Mouse (Mus musculus) NIH3T3 (cell line): Measurements from ENCODE around the gene Atp5mpl.

Experiments
- DNase-seq: peaks from one replicate; pipeline ENCODE4 v3.0.0-alpha.2; 2012; ENCODE audit warnings: low read depth

Gene Atp5mpl

GRCm38 (mm10) chr12:111966683-111967173, at the start of gene Atp5mpl:
Gene Atp5mpl (minus strand): TSS chr12:111966977.
- DNase-seq: peak; percentile 98

- peak; percentile 75 for DNase-seq
These were observed 49.6 kb upstream of the Atp5mpl start for GRCm38 (mm10) chr12:112016346-112016745.

DNA sequence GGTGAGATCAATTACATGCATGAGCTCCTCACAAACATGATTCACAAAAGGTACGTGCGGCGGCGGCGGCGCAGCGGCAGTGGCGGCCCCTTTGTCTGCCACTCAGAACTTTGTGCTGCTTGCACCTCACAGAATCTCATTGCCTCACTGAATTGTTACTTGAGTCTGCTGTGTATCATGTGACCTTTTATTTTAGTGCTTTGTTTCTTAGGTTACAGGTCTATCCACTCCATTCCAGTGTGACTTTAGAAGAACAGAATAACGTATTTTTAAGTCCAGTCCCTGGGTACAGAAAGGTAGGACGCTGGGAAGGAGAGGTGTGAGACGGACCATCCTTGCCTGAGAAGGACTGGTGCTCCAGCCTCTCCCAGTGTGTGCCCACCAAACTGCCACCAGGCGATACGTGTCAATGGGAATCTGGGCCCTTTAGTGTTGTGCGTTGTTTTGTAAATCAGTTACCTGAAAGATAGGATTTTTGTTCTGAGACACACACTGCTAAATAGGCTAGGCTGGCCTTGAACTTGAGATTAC, 46.6 kb upstream of the Atp5mpl start:
- no peak for DNase-seq

DNA sequence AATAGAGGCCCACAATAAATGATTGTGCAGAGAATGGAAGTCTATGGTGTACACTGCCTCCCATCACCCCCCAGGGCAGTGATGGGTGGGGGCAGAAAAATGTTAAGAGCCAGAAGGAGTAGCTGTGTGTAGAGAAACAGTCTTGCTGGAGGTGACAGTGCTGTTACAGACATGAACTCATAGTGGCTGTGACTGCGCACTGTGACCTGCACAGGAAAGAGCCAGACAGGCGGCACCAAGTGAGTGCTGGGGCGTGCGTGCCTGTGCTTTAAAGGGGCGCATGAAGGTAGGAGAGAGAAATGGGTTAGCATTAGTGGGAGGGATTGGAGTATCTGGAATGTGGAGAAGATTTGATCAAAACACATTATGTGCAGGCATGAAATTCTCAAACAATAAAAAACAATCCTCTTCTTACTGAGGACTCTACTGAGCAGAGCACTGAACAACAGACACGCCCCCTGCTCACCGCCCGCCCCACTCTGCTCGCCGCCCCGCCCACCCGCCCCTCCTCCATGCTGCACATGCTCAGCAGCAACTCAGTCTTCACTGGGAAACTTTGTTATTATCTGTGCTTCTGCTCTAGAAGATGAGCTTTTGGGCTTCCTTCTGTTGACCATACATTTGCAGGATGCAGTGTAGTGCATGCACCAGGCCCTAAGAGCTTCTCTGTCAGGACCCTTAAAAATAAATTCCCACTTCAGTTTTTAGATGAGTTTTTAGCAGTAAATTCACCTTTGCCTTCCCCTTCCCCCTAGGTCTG, 45.9 kb upstream of the Atp5mpl start:
- no peak for DNase-seq

GRCm38 (mm10) chr12:112001223-112001622, 34.4 kb upstream of the Atp5mpl start:
- peak; percentile 87 for DNase-seq

- DNase-seq: no peak
These were observed 33.0 kb upstream of the Atp5mpl start for GRCm38 (mm10) chr12:111999735-112000134.

GRCm38 (mm10) chr12:111995161-111995560, 28.4 kb upstream of the Atp5mpl start:
- no peak for DNase-seq

GRCm38 (mm10) chr12:111992626-111993025, 25.8 kb upstream of the Atp5mpl start:
- DNase-seq: peak; percentile 53

- no peak for DNase-seq
These were observed 20.0 kb upstream of the Atp5mpl start for GRCm38 (mm10) chr12:111986756-111987155.

- DNase-seq: no peak
These were observed 16.4 kb upstream of the Atp5mpl start for GRCm38 (mm10) chr12:111983165-111983564.

- DNase-seq: no peak
These were observed 15.1 kb upstream of the Atp5mpl start for GRCm38 (mm10) chr12:111981831-111982230.

DNA sequence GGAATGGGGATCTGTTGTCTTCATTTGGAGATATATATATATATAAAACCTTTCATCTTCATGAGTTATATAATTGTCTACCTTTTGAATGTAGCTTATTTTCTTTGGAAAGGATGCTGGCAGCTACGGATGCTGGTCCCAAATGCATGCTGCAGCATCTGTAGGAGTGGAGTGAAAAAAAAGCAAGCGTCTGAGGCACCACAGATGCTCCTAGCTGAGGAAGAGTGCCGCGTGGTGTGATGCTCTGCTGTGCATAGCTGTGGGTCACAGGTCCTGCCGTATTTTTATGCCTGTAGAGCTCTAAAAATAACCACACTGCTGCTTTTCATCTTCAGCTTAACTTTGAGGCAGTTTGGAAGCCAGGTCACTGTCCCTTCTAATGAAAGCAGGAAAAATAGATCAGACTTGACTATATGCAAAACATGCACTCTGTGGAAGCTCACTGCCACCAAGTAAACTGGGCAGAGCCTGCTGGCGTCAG, 14.2 kb upstream of the Atp5mpl start, which contains the start of gene Rd3l:
Gene Rd3l, minus strand, starts transcription at position 431 of the 481 bp plus-strand sequence.
- DNase-seq: no peak

- no peak for DNase-seq
These were observed 11.5 kb upstream of the Atp5mpl start for GRCm38 (mm10) chr12:111978274-111978673.

GRCm38 (mm10) chr12:111977138-111977537, 10.4 kb upstream of the Atp5mpl start:
- peak; percentile 37 for DNase-seq

GRCm38 (mm10) chr12:111974578-111974977, 7.8 kb upstream of the Atp5mpl start:
- DNase-seq: no peak

GRCm38 (mm10) chr12:111972504-111972903, 5.7 kb upstream of the Atp5mpl start:
- DNase-seq: no peak

DNA sequence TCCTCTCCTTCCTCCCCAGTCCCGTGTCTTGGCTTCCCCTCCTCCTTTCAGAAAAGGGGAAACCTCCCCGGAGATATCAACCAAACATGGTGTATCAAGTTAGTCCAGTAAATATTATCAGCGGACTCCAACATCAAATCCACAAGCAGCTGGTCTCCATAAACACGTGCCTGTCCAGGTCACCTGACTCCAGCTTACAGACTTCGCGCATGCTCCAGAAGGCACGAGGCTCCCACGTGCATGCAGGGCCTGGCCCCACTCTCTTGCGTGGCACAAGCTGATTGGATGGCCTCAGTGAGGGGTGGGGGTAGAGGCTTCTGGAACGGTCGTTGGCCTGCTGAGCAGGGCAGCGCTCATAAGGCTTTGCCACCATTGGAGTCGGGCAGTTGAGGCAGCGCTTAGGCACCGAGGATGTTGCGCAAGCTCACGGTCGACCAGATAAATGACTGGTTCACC, 4.5 kb upstream of the Atp5mpl start, which contains the start of gene Tdrd9:
Gene Tdrd9, plus strand, starts transcription at position 329 of the 456 bp plus-strand sequence.
- no peak for DNase-seq

GRCm38 (mm10) chr12:111970085-111970484, 3.3 kb upstream of the Atp5mpl start:
- no peak for DNase-seq

DNA sequence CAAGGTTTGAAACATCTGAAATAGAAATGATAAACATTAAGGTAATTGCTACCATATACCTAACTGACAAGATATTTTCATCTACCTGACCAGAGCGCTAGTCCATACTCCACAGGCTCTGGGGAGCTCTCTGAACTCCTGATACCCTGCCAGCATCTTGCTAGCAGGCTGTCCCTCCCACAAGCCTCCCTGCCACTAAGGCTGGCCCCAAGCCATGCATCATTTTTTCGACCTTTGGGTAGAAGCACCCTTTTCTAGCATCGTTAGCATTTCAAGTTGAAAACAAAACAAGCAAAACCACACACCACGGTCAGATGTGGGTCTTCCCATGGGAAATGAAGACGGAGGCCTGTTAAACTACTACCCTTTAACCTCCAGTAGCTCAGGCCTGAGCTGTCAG, 3.4 kb downstream of the Atp5mpl start:
- no peak for DNase-seq

- peak; percentile 72 for DNase-seq
These were observed 8.5 kb downstream of the Atp5mpl start for GRCm38 (mm10) chr12:111958101-111958865.

- no peak for DNase-seq
These were observed 10.6 kb downstream of the Atp5mpl start for GRCm38 (mm10) chr12:111956173-111956572.

DNA sequence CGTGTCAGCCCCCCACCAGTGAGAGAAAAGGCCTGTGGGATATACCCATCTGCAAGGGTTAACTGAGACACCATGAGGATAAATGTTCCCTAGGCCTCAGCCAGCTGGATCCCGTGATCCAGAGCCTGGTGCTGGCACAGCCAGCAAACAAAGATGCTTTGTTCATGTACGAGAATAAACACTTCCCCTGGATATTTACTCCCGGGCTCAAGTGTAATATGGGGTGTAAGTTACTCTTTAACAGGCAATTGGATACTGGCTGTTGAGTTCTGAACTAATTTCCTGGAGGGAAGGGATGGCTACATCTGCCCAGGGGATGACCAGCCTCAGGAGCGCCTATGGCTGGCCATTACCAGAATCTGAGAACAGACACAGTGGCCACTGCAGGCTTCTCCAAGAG, 15.1 kb downstream of the Atp5mpl start:
- peak; percentile 34 for DNase-seq
